Mouse (Mus musculus): ENCODE measurements around the gene Oas1a.
"Not testable (repeated sequence)": the region's sequence is repeated elsewhere in the genome, so short reads cannot be mapped to it uniquely, and the experiment has no call there.

DNA sequence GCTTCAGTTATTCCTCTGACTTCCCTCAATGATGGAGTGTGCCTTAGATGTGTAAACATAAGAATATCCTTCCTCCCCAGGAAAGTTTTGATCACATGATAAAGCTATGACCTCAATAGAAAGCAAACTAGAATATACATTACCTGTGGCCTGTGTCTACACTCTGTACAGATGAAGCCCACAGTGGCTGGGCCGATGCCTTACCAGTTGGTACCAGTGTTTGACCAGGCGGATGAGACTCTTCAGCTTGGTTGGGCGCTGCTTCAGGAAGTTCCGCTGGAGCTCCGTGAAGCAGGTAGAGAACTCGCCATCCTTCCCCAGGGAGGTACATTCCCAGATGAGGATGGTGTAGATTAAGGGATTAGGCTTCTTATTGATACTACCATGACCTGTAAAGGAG, 25.6 kb downstream of the Oas1a start:
- not testable (repeated sequence) for TF ChIP-seq CTCF (IDR thresholded peaks at IDR 0.05); POLR2A (IDR thresholded peaks at IDR 0.05; ENCODE audit: insufficient read depth, low read depth, low read length); EP300 (IDR thresholded peaks at IDR 0.05; ENCODE audit: insufficient read depth, low read depth, low read length)
